Mouse (Mus musculus) fibroblast of lung, adult 2 months (primary cell): Measurements from ENCODE around the gene Arpin.

ENCODE experiments used
- DNase-seq: peaks from one replicate; pipeline ENCODE4 v3.0.0-alpha.2; 2011; ENCODE audit warnings: low read depth

Gene Arpin

GRCm38 (mm10) chr7:79934862-79935510, at the start of gene Arpin:
Gene Arpin (minus strand): TSS chr7:79935359.
- no peak for DNase-seq

DNA sequence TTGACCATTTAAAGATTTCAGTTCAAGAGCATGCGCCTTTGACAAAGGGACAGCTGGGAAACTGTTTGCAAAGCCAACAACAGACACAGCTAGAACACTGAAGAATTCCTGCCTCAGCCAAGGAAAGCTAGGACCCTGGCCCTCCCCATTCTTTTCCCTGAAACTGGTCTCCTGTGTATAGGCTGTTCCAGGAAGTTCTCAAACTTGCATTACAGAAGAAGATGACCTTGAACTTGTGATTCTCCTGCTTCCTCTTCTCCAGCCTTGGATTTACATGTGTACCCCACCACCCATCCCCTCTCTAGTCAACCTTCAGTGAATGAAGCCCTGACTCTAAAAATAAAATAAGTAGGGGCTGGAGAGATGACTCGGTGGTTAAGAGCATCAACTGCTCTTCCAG, 40.2 kb upstream of the Arpin start:
- DNase-seq, result no peak

DNA sequence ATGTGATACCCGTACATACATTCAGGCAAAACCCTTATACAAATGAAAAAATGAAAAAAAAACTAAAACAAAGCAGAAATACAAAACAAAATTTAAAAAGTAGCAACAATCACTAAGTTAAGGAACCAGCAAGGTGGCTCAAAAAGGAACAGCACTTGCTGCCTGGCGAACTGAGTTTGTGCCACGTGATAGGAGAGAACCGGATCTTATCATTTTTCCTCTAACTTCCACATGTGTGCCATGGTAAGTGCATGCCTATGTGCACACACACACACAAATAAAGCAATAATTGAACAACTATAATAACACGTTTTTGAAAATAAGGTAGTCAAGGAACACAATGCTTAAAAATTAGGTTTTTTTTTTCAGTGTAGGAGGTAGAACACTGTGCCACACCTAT, 37.0 kb upstream of the Arpin start:
- no peak for DNase-seq

- no peak for DNase-seq
Measured at GRCm38 (mm10) chr7:79970336-79970735, 35.2 kb upstream of the Arpin start.

- no peak for DNase-seq
Measured at GRCm38 (mm10) chr7:79968326-79968725, 33.2 kb upstream of the Arpin start.

- DNase-seq, result no peak
Measured at GRCm38 (mm10) chr7:79961600-79961999, 26.4 kb upstream of the Arpin start.

DNA sequence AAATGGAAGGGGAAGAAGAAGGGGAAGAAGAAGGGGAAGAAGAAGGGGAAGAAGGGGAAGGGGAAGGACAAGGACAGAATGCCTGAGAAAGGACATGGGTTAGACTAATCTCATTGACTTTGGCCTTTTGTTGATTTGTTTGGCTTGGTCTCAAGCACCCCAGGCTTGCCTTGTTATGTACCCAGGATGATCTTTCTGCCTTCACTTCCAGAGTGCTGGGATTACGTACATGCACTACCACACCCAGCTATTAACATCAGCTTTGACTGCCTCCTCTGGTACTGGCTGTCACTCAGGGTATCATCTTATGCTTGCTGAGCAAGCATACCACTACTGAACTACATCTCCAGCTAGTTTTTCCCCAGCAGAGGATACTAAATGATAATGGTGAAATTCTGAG, 21.0 kb upstream of the Arpin start:
- no peak for DNase-seq

DNA sequence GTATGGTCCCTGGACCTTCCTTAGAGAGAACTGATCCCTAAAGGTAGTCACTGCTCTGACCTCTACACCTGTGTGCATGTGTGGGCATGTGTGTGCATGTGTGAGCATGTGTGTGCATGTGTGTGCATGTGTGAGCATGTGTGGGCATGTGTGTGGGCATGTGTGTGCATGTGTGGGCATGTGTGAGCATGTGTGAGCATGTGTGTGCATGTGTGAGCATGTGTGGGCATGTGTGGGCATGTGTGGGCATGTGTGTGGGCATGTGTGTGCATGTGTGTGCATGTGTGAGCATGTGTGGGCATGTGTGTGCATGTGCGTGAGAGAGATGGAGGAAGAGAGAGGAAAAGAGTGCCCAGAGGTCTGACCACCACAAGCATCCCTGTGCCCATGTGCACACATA, 19.7 kb upstream of the Arpin start:
- no peak for DNase-seq

- DNase-seq, result no peak
Measured at GRCm38 (mm10) chr7:79951038-79951437, 15.9 kb upstream of the Arpin start.

DNA sequence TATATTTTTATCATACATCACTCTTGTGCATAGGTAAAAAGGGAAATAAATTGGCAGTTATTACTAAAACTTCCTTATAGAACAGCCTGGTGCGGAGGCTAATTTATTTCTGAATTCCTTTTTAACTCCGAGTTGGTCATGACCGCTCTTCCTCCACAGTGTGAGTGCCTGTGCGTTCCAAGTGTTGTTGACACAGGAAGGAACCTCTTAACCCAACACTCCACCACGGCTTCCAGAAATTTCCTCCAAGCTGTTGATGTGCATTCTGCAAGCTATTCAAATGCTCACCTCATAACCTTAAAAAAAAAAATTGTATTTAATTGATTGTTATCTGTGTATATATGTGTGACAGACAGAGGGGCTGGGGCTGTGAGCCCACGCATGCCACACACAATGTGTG, 15.1 kb upstream of the Arpin start:
- no peak for DNase-seq

- DNase-seq, result no peak
Measured at GRCm38 (mm10) chr7:79935511-79936205, 499 bp upstream of the Arpin start.

DNA sequence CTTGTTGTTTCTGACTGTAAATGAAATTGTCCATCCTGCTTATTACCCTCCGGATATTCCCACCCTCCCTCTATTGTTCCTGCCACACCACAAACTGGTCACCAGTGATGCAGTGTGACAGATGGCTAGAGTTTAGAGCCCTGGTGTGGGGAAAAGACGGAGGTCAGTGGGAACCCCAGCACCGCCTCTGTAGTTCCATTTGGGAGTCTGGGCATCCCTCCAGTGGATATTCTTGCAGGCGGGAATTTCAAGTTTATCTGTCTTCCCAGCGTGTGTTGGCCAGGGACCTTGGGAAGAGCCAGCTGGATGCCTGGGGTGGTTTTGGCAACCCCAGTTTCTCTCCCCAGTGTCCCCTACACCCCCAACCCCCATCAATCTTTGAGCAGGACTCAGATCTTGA, 698 bp downstream of the Arpin start:
- no peak for DNase-seq

DNA sequence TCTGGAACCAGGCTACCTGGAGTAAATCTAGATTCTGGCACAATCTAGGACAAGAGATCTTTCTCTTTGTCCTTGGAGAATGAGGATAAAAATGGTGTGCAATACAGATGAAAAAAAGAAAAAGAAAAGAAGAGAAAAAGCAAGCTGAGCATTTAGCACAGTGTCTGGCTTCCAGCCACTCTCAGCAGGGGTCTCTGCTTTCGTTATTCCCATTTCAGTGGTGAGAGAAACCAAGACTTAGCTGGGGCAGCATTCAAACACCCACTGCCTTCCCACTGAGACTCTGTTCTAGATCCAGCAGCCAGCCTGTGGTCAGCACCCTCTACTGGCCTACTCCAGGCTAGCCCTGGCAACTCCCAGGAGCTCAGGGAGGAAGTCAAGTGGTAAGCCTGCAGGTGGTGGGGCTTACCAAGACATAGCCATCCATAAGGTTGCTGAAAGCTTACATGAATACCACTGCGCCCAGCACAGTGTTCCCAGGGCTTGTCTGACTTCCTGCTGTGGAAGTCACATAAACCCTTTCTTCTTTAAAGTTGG, 6.6 kb downstream of the Arpin start:
- no peak for DNase-seq

- peak; percentile 80 for DNase-seq
Measured at GRCm38 (mm10) chr7:79920344-79920983, 14.7 kb downstream of the Arpin start, which contains the start of gene Ap3s2. Gene Ap3s2 (minus strand): TSS chr7:79920649.

DNA sequence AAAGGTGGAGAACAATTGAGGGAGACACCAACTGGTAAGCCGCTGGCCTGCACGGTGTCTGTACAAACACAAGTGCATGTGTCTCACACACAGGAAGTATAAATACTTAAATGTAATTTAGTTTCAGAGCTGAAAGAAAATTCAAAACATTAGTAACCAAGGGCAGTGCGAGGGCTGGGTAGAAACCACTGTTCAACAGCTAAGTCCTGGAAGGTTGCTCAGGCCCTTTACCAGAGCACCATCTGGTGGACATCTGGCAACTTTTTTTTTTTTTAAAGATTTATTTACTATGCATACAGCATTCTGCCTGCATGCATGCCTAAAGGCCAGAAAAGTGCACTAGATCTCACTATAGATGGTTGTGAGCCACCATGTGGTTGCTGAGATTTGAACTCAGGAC, 20.6 kb downstream of the Arpin start:
- no peak for DNase-seq

DNA sequence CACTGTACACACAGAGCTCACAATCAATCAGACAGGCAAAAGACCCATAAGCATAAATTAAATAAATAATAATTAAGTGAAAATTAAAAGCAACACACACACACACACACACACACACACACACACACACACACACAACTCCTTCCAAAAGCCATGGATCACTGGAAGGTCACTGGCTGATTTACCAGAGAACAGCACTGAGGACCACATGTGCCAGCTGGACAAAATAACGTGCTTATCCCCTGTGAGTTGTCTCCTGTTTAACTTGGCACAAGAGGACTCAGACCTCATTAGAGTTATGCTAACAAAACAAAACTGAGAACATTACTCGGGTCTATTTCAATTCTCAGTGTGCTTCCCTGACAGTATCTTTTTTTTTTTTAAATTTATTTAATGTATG, 27.8 kb downstream of the Arpin start:
- DNase-seq, result no peak

DNA sequence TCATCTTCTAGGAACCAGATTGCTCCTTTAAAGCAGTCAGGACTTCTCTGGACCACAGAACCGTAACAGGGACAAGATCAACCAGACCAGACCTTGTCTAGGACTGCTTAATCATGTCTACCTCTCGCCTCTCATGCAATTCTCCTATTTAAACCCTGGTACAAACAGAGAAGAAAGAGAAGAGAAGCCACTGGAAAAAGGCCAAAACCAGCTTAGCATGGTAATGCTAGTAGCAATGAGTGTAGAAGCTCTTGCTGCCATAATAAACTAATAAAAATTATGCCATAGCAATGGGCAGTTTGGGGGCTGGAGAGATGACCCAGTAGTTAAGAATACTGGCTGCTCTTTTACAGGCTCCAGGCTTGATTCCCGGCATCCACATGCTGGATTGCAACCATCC, 28.2 kb downstream of the Arpin start:
- DNase-seq, result no peak

DNA sequence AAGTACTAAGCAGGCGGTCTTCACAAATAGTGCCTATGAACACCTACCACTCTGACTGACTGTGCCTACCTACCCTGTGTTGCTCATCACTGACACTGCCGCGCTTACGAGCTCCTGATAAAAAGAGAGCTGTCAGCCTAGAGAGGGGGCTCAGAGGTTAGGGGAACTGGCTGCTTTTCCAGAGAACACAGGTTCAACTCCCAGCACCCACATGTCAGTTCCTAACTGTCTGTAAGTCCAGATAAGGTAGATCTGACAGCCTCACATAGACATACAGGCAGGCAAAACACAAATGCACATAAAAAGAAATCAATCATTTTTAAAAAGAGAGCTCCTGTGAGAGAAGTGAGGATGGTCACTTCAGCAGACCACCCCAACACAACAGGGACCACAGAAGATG, 30.0 kb downstream of the Arpin start:
- DNase-seq, result no peak

GRCm38 (mm10) chr7:79903160-79903792, 31.9 kb downstream of the Arpin start:
- DNase-seq, result no peak

DNA sequence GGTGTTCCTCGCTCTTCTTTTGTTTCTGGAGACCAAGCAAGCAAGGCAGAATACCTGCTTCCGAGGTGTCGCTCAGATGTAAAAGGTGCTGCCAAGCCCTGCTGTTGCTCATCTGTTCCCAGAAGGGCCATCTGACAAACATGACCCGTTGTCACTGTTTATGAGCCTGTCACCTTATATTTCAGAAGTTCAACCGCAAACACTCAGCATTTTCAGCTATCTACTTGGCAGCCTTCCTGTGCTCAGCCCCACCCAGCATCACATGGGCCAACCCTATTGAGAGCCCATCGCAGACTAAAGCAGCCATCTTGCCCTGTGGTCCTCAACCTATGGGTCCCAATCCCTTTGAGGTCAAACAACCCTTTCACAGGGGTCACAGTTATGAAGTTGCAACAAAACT, 34.4 kb downstream of the Arpin start:
- no peak for DNase-seq

DNA sequence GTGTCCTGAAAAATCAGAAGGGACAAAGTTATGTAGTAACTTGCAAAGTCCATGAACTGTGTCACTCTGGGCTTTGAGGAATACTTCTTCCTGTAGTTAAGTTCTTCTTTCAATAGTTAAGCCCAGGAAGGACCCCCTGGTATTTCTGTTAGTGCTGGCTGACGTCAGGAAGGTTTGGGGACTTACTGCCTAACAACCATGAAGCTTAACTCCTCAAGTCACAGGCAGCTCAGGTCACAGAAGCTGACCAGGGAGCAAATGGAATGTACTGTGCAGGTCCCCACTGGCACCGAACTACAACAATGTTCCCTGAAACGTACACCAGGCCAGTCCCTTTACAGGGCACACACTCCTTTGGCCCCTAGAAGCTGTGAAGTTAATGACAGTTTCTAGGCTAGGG, 39.9 kb downstream of the Arpin start:
- DNase-seq, result no peak

GRCm38 (mm10) chr7:79894790-79895189, 40.4 kb downstream of the Arpin start:
- DNase-seq, result no peak
